Mouse (Mus musculus): ENCODE results near the gene Gm20388.
A peak's percentile ranks its signal among the peaks of the same experiment; 100 is the strongest.

The Gm20388 gene

GRCm38 (mm10) chr8:120505619-120506310 lies 595.1 kb downstream of the Gm20388 start:
- DNase-seq (ENCODE audit: low read depth, low spot score), result no peak

GRCm38 (mm10) chr8:120506562-120506961 lies 595.9 kb downstream of the Gm20388 start:
- DNase-seq (ENCODE audit: low read depth, low spot score), result no peak

DNA sequence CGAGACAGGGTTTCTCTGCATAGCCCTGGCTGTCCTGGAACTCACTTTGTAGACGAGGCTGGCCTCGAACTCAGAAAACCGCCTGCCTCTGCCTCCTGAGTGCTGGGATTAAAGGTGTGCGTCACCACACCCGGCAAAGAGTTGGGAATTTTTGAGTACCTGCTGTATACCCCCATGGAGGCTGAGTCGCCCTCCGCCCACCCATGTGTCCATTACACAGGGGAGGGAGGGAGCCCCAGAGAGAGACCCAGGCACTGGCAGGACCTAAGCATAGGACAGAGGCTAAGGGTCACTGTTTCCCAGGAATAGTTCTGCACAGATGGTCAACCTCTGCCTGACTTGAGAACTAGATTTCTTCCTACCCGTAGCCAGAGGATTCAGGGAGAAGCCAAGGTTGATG lies 596.6 kb downstream of the Gm20388 start:
- no peak for DNase-seq (ENCODE audit: low read depth, low spot score)

GRCm38 (mm10) chr8:120509136-120510034 lies 598.7 kb downstream of the Gm20388 start:
- peak; percentile 98 for DNase-seq (ENCODE audit: low read depth, low spot score)

DNA sequence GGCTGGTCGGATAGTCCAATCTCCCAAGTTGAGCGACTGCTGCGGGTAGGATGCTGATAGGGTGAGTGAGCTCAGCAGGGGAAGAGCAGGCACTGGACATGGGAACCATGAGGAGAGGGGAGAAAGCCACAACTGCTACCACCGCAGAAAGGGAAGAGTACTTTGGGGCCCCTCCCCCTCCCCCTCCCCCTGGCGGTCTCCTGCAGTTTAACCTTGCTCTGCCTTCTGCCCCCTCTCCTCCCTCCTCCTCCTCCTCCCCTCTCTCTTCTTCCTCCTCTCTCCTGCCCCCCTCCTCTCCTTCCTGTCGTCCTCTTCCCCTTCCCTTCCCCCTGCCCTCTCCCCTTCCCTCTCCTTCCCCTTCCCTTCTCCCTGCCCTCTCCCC lies 599.4 kb downstream of the Gm20388 start:
- DNase-seq (ENCODE audit: low read depth, low spot score), result peak; percentile 90

DNA sequence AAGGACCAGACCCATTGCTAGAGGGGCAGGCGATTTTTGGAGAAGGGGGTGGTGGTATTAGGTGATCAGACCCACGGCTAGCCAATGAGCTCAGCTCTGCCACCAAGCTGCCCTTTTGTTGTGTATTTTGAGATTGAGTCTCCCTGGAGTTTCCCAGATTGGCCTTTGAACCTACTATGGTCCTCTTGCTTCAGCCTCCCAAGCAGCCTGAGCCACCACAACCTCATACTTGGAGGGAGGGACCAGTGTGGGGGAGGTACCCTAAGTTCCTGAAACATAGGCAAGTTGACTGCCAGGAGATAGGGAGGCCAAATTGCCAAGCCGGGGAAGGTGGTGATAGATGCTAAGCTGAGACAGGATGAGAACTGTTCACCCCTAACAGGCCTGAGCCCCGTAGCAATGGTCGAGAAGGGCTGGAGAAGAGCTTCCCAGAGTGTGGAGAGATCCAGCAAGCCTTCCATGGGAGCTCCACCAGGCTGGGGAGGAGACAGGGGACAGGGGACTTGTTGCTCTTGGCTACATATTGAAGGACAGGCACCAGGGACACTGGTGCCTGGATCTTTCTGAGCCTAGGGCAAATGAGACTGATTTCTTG lies 600.3 kb downstream of the Gm20388 start:
- DNase-seq (ENCODE audit: low read depth, low spot score), result peak; percentile 62

- no peak for DNase-seq (ENCODE audit: low read depth, low spot score)
These were observed 601.1 kb downstream of the Gm20388 start for GRCm38 (mm10) chr8:120511737-120512136.

- DNase-seq (ENCODE audit: low read depth, low spot score), result no peak
These were observed 601.7 kb downstream of the Gm20388 start for GRCm38 (mm10) chr8:120512326-120512725.

DNA sequence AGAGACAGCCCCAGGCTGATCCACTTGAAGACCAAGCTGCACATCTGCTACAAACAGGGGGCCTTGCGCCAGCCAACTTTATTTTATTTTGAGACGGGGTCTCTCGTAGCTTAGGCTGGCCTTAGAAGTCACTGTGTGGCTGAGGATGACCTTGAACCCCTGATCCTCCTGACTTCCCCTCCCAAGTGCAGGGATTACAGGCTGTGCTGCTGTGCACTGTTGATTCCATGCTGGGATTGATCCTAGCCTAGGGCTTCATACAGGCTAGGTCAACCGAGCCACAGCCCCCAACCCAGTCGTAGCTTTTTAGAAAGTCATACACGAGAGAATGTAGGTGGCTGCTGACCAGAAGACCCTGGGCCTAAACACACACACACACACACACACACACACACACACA lies 602.5 kb downstream of the Gm20388 start:
- DNase-seq (ENCODE audit: low read depth, low spot score), result peak; percentile 83

GRCm38 (mm10) chr8:120513638-120514461 lies 603.2 kb downstream of the Gm20388 start:
- DNase-seq (ENCODE audit: low read depth, low spot score), result peak; percentile 67

GRCm38 (mm10) chr8:120515214-120515613 lies 604.6 kb downstream of the Gm20388 start:
- DNase-seq (ENCODE audit: low read depth, low spot score), result no peak

- DNase-seq (ENCODE audit: low read depth, low spot score), result peak; percentile 19
These were observed 605.0 kb downstream of the Gm20388 start for GRCm38 (mm10) chr8:120515650-120516049.

GRCm38 (mm10) chr8:120516182-120516755 lies 605.6 kb downstream of the Gm20388 start:
- DNase-seq (ENCODE audit: low read depth, low spot score), result peak; percentile 45

DNA sequence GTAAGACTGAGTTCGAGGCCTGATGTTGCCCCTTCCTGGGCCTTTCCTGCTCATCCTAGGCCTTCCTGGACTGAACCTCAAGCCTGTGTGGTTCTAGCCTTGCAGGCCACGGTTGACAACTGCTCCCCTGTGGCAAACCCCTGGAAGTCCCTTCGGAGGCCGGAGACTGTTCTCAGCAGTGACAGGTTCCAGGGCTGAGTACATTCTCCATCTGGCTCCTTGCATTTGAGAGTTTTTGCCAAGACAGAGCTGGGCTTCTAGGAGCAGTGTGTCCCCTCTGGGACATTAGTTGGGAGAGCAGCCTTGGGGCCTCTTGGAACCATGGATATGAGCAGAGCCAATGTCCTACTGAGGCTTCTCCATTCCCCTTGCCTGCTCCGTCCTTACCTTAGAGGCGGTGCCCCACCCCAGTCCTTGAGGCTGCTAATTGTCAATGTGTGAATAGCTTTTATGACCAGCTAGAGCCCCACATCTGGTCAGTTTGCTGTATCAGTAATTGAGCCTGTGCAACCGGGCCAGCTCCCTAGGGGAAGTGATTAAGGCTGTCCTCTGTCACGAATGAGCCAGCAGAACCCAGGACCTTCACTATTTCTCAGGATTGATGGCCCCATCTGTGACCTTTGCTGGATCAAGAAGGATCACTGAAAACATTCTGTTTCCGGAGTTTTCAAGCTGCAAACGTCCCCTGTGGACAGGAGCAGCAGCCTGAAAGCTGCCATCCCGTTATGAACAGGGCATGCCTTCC lies 607.2 kb downstream of the Gm20388 start:
- DNase-seq (ENCODE audit: low read depth, low spot score), result peak; percentile 11

DNA sequence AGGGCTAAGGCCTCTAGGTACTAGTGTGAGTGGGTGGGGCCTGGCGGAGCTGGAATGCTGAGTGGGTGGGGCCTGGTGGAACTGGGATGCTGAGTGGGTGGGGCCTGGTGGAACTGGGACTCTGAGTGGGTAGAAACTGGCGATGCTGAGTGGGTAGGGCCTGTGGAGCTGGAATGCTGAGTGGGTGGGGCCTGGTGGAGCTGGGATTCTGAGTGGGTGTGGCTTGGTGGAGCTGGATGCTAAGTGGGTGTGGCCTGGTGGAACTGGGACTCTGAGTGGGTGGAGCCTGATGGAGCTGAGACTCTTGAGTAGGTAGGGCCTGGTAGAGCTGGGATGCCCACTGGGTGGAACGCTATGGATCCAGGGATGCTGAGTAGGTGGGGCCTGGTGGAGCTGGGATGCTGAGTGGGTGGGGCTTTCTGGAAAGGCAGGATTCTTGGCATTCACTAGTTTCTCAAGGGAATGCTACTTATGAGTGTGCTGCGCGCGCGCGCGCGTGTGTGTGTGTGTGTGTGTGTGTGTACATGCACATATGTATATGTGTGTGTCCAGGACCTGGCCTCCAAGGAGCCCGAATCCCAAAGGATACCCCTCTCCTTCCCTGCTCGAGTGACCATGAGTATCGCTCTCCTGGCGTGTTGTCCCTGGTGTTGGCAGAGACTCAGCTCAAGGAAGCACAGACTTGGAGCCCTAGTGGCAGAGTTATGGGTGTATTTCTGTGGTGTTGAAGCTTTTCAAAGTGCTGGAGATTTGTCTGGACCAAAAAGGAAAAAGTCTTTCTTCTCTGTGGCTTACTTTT lies 608.3 kb downstream of the Gm20388 start:
- peak; percentile 100 for DNase-seq (ENCODE audit: low read depth, low spot score)

DNA sequence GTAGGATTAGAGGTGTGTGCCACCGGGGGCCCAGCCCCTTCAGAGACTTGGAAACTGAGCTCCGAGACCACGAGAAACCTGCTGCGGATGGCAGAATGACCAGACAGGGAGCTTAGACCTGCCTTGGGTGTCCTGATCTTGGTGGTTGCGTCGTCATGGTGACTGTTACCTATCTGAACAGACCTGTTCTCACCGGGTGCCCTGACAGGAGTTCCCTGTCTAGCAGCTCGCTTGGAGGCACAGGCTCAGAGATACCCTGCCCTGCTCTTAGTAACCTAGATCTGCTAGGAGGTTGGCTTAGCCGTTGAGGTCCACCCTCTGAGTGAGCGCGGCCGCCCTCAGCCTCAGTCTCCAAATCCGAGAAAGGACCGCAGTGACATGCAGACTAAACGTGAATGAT lies 609.6 kb downstream of the Gm20388 start:
- DNase-seq (ENCODE audit: low read depth, low spot score), result peak; percentile 36

GRCm38 (mm10) chr8:120520707-120521590 lies 610.3 kb downstream of the Gm20388 start:
- DNase-seq (ENCODE audit: low read depth, low spot score), result peak; percentile 84

GRCm38 (mm10) chr8:120521591-120521965 lies 610.9 kb downstream of the Gm20388 start:
- no peak for DNase-seq (ENCODE audit: low read depth, low spot score)

DNA sequence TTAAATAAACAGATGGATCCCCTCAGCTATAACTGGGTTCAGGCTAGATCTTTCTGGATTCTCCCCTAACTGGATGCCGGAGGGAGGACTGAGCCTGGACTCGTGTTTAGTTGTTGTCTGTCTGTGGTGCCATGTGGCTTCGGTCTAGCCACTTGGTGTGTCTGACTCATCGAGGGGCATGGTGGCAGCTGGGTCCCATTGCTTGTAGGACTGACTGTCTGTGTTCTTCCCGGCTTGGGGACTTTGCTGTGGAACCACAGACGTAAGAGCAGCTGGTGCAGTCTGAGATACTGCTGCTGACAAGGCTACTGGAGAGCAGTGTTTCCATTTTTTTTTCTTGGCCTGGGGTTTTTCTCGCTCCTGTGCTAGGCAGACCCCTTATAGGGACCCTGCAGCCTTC lies 613.0 kb downstream of the Gm20388 start:
- DNase-seq (ENCODE audit: low read depth, low spot score), result no peak

Data from ES-CJ7 (cell line).